Mouse (Mus musculus): ENCODE measurements at regions not wholly inside any gene's neighbourhood (a gene's known extent, or its start where the extent isn't known, plus 50 kb on each side); places are given as distances from the start of the nearest gene placed in this dataset.

DNA sequence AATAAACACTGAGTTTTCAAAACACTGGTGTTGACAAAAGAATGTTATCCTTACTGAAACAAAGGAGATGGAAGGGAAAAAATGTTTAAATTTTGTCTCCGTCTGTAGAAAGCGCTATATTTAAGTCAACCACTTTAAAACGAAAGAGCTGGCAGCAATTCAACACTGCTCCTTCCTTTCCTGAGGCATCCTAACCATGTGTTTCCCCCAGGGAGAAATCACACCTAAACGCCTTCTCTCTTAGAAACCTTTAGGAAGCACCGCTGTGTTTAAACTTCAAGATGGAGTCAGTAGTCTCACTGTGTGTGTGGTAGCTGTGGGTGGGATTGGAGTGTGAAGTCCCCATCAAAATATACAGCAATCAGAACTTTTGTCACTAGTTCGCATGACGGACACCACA is 268.6 kb upstream of the Intu start:
- Histone ChIP-seq H3K4me1 (ENCODE audit: control insufficient read depth, insufficient read depth, low read length) (no peaks in the 10 kb centered on the region), H3K27ac (ENCODE audit: insufficient read depth, low read length) (no peak overlapping the region), H3K4me3 (ENCODE audit: insufficient read depth, low read length) (no peak overlapping the region)
- no peak for TF ChIP-seq POLR2A (IDR thresholded peaks at IDR 0.05; ENCODE audit: extremely low read depth, insufficient read depth, low read length)
- no peak for TF ChIP-seq CTCF (IDR thresholded peaks at IDR 0.05; ENCODE audit: extremely low read depth, insufficient read depth, low read length)

DNA sequence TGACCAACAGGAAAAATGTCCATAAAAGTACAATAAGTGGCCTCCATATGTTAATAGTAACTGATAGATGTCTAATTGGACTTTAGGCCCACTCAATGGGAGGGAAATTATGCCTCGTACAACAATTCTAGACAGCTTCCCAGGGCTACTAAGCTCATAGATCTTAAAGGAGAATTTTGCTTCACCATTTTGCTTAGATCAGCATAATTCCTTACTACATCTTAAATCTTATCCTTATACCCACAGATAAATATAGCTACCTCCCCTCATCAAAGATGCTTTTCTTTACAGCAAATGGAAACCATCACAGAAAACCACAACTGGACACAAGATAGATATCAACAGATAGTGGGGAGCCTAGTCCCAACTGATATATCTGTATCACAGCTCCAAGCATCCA is 263.6 kb upstream of the Intu start:
- Histone ChIP-seq H3K4me1 (ENCODE audit: control insufficient read depth, insufficient read depth, low read length) (no peaks in the 10 kb centered on the region), H3K4me3 (ENCODE audit: insufficient read depth, low read length) (no peak overlapping the region), H3K27ac (ENCODE audit: insufficient read depth, low read length) (no peak overlapping the region)
- no peak for TF ChIP-seq POLR2A (IDR thresholded peaks at IDR 0.05; ENCODE audit: extremely low read depth, insufficient read depth, low read length)
- TF ChIP-seq CTCF (IDR thresholded peaks at IDR 0.05; ENCODE audit: extremely low read depth, insufficient read depth, low read length) = no peak

DNA sequence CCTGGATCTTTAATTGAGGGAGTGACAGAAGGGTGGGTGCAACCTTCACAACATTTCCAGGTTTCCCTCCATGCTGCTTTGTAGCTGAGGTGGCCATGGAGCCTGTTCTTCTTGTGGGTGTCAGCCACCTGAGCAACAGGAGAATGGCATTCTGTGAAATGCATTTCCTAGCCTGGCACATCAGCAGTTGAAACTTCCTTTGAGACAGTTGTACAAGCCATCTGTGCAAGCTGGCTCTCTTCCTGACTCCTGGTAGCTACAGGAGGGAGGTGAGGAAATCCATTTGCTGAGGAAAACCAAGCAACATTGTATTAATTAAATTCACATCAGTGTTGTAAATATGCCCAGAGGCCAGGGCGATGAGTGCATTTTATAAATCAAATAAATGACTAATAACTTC is 248.2 kb upstream of the Intu start:
- TF ChIP-seq POLR2A (IDR thresholded peaks at IDR 0.05; ENCODE audit: extremely low read depth, insufficient read depth, low read length) (no peak), CTCF (IDR thresholded peaks at IDR 0.05; ENCODE audit: extremely low read depth, insufficient read depth, low read length) (no peak)
- Histone ChIP-seq H3K4me1 (ENCODE audit: control insufficient read depth, insufficient read depth, low read length) (peaks cover 3% of the 10 kb centered on the region; the same call in 1 of the 2 replicates), H3K27ac (ENCODE audit: insufficient read depth, low read length) (no peak overlapping the region)

DNA sequence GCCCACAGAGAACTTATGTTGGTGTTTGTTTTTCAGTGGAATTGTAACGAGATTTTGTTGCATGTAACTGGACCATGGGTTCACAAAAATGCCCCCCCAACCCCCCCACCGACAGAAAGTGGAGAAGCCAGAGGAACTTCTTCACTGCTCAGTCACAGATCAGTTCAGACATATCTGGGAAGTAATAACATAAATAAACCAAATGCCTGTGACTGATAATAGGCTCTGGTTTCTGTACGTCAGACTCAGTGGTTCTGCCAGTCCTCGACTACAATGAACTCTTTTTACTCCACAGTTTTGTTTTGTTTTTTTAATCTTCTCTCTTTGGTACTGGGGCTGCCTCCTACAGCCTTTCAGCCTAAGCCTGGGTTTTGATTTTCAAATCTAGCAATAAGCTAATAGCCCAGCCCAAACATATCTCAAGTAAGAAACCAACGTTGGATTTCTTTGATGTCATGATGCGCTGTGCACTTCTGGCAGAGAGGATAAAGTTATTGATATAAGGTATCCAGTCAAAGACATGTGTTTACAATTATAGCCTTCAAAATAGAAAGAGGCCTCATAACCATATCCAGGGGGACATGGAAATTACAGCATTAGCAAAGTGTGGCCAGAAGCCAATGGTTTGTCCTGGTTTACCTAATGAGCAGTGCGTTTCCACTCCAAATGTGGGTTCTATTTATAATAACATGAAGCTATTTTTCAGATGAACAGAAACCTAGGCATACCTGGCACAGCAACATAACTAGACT is 244.0 kb upstream of the Intu start:
- H3K4me1 ChIP-seq (ENCODE audit: control insufficient read depth, insufficient read depth, low read length) = peaks cover 3% of the 10 kb centered on the region; the same call in 1 of the 2 replicates
- H3K27ac ChIP-seq (ENCODE audit: insufficient read depth, low read length) = no peak overlapping the region
- no peak overlapping the region for H3K4me3 ChIP-seq (ENCODE audit: insufficient read depth, low read length)
- no peak for TF ChIP-seq POLR2A (IDR thresholded peaks at IDR 0.05; ENCODE audit: extremely low read depth, insufficient read depth, low read length)

More for the DNA sequence above, 248.2 kb upstream of the Intu start:
- H3K4me3 ChIP-seq (ENCODE audit: insufficient read depth, low read length) = no peak overlapping the region

DNA sequence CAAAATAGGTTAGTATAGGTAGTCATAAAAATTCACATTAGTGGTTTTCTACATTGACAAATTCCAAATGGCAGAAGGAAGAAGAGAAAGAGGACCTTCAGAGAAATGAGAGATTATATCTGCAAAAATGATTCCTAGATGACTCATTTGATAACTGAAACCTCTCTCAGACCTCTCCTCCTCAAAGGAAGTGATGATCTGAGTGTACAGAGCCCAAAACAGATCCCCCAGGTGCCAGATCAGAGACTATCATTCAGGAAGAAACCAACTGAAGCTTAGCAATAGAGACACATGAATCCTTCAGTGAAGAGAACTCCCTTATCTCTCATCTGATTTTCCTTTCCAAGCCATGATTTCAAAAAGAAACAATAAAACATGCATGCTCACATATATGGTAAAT is 234.0 kb upstream of the Intu start:
- H3K27ac ChIP-seq (ENCODE audit: insufficient read depth, low read length) = no peak overlapping the region
- TF ChIP-seq CTCF (IDR thresholded peaks at IDR 0.05; ENCODE audit: extremely low read depth, insufficient read depth, low read length) (no peak), POLR2A (IDR thresholded peaks at IDR 0.05; ENCODE audit: extremely low read depth, insufficient read depth, low read length) (no peak)

DNA sequence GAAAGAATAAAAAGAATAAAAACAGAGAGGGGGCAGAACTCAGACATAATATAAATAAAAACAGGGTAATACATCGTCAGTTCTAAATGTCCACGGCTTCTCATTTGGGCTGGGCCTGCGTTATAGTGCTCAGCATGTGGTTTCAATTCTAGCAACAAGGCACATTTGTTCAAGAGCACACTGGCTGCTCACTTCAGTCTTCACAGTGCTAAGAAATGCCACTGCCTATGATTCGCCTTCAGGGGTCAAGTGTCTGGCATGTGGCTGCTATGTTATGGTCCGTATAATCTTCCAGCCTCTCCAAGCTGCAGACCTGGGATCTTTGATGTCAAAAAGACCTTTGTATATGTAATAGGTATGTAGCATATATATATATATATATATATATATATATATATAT is 210.8 kb upstream of the Intu start:
- no peak for TF ChIP-seq CTCF (IDR thresholded peaks at IDR 0.05; ENCODE audit: extremely low read depth, insufficient read depth, low read length)
- TF ChIP-seq POLR2A (IDR thresholded peaks at IDR 0.05; ENCODE audit: extremely low read depth, insufficient read depth, low read length) = no peak
- H3K4me1 ChIP-seq (ENCODE audit: control insufficient read depth, insufficient read depth, low read length) = no peaks in the 10 kb centered on the region
- no peak overlapping the region for H3K27ac ChIP-seq (ENCODE audit: insufficient read depth, low read length)
- H3K4me3 ChIP-seq (ENCODE audit: insufficient read depth, low read length) = no peak overlapping the region

More for the DNA sequence above, 234.0 kb upstream of the Intu start:
- Histone ChIP-seq H3K4me3 (ENCODE audit: insufficient read depth, low read length) (no peak overlapping the region), H3K4me1 (ENCODE audit: control insufficient read depth, insufficient read depth, low read length) (no peaks in the 10 kb centered on the region)

DNA sequence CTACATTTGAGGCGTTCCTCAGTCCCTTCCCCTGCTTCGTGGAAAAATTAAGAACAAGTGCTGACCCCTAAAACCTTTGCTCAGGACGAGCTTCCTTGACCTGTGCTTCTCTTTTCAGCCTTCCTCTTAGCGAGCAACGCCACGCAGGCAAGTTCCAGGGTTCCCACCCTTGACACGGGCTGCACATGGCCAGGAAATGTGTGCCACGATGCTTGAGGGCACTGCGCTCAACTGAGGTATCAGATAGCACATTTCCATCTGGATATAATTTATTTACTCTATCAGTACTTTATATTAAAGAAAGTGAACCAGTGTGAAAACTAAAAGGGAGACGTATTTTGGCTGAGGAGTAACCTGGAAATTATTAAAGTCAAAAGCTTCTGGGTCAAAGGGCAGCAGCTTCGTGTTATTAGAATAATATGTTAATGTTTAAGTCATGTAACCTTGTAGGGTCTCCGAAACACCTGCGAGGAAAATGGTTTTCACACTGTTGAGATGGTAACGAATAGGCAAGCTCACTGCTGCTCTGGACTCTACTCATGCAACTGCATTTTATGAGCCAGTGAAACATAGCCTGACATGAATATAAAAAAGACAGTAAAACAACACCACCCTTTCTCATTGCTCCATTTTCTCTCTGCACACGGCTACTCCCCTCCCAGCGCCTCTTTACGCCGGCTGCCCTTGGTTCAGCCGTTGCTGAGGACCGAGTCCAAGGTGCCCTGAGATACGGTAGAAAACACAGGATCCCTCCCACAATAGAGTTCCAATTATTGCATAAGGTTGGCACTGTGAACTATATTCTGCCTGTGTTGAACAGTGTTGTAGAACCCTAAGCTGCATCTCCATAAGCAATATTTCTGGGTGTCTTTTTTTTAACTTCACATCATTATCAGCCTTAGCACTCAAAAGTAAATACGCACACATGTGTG is 204.9 kb upstream of the Intu start:
- Histone ChIP-seq H3K27ac (ENCODE audit: insufficient read depth, low read length) (no peak overlapping the region), H3K4me1 (ENCODE audit: control insufficient read depth, insufficient read depth, low read length) (no peaks in the 10 kb centered on the region)

DNA sequence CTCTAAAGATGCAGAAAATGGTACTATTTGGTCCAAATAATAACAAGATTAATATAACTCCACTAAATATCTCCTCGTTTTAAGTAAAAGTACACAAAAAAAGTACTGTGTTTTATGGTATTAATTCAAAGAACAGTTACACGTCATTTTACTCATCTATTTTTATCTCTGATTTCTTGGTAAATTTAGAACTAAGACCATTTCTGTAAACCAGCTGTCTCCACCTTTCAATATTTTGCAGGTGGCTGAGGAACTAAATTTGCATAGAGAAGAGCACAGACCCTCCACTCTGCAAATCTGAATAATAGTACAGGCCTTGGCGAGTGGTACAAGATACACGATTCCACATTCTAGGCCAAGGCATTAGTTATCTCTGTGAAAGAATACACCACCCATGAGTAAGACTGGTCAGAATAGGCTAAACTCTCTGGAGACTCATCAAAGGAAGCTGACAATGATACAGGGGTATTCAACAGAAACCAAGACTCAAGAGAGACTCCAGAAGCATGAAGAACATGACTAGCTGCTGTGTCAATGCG is 191.5 kb upstream of the Intu start:
- no peak for TF ChIP-seq CTCF (IDR thresholded peaks at IDR 0.05; ENCODE audit: extremely low read depth, insufficient read depth, low read length)
- TF ChIP-seq POLR2A (IDR thresholded peaks at IDR 0.05; ENCODE audit: extremely low read depth, insufficient read depth, low read length) = no peak
- H3K27ac ChIP-seq (ENCODE audit: insufficient read depth, low read length) = no peak overlapping the region
- H3K4me3 ChIP-seq (ENCODE audit: insufficient read depth, low read length) = no peak overlapping the region
- no peaks in the 10 kb centered on the region for H3K4me1 ChIP-seq (ENCODE audit: control insufficient read depth, insufficient read depth, low read length)

More for the DNA sequence above, 204.9 kb upstream of the Intu start:
- no peak for TF ChIP-seq POLR2A (IDR thresholded peaks at IDR 0.05; ENCODE audit: extremely low read depth, insufficient read depth, low read length)
- no peak for TF ChIP-seq CTCF (IDR thresholded peaks at IDR 0.05; ENCODE audit: extremely low read depth, insufficient read depth, low read length)
- H3K4me3 ChIP-seq (ENCODE audit: insufficient read depth, low read length) = no peak overlapping the region

DNA sequence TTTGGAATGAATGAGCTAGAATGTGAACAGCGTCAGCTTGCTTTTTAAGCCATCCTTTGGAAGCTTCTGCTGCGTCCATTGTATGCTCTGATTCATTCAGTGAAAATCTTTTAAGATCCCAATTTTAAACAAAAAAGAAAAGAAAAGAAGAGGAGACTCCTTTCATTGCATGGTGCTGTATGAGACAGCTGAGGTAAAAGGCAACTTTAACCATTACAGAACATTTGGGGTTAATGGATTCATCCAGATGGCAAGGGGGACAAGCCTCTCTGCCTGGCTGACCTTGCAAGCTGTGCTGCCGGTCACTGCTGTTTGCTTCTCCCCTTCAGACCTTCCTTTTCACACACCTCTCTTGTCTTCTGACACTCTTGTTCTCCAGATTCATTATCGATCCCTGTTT is 176.0 kb upstream of the Intu start:
- no peak overlapping the region for H3K4me3 ChIP-seq (ENCODE audit: insufficient read depth, low read length)
- TF ChIP-seq POLR2A (IDR thresholded peaks at IDR 0.05; ENCODE audit: extremely low read depth, insufficient read depth, low read length) = no peak
- no peak for TF ChIP-seq CTCF (IDR thresholded peaks at IDR 0.05; ENCODE audit: extremely low read depth, insufficient read depth, low read length)
- H3K27ac ChIP-seq (ENCODE audit: insufficient read depth, low read length) = no peak overlapping the region
- no peaks in the 10 kb centered on the region for H3K4me1 ChIP-seq (ENCODE audit: control insufficient read depth, insufficient read depth, low read length)

All from cortical plate, adult 2 months (tissue).